10 mouse cellular contexts compared by ENCODE assay signal in genomic region chr14:86489872-86490631, GRCm38 (mm10).
A peak's percentile ranks its signal among the peaks of the same experiment; 100 is the strongest.
DNase-seq lines count a peak whose midpoint lies in the region; ATAC-seq and TF ChIP-seq lines count a peak whose summit lies in the region.
"Had no signal": no experiment of that assay in that cellular context is flagged by ENCODE, and none has a peak within 500 bp of the region (broad histone marks: within the 10 kb centered on the region; RNA-seq: fewer than 3 reads in every experiment).

No protein-coding gene starts in this region.

- H3K36me3 ChIP-seq in midbrain, embryonic 13.5 days, result no peaks in the 10 kb centered on the region
- H3K36me3 ChIP-seq in midbrain, embryonic 11.5 days (ENCODE audit: control insufficient read depth, insufficient read depth, low read length), result no peaks in the 10 kb centered on the region
- H3K36me3 ChIP-seq in neural tube, embryonic 15.5 days, result no peaks in the 10 kb centered on the region
- H3K36me3 ChIP-seq: embryonic facial prominence, embryonic 15.5 days had no signal

- H3K27ac ChIP-seq in gastrocnemius, adult 2 months, result peak overlapping the region; percentile 48
- no peak overlapping the region; the same call in 1 of the 2 replicates for H3K27ac ChIP-seq in midbrain, embryonic 13.5 days
- no peak overlapping the region for H3K27ac ChIP-seq in midbrain, embryonic 11.5 days (ENCODE audit: low read depth, low read length)
- H3K27ac ChIP-seq in neural tube, embryonic 15.5 days (replicated peaks), result peak overlapping the region; percentile 69
- H3K27ac ChIP-seq: embryonic facial prominence, embryonic 15.5 days had no signal

- H3K4me3 ChIP-seq in gastrocnemius, adult 2 months, result peak overlapping the region; percentile 43
- H3K4me3 ChIP-seq in midbrain, embryonic 13.5 days (replicated peaks), result no peak overlapping the region
- H3K4me3 ChIP-seq in midbrain, embryonic 11.5 days (ENCODE audit: low read depth, low read length), result no peak overlapping the region
- H3K4me3 ChIP-seq in neural tube, embryonic 15.5 days (replicated peaks), result no peak overlapping the region
- H3K4me3 ChIP-seq: embryonic facial prominence, embryonic 15.5 days had no signal

- no peaks in the 10 kb centered on the region for H3K9me3 ChIP-seq in midbrain, embryonic 13.5 days
- no peaks in the 10 kb centered on the region for H3K9me3 ChIP-seq in midbrain, embryonic 11.5 days (ENCODE audit: control insufficient read depth, low read length)
- no peaks in the 10 kb centered on the region for H3K9me3 ChIP-seq in neural tube, embryonic 15.5 days (replicated peaks)
- H3K9me3 ChIP-seq: embryonic facial prominence, embryonic 15.5 days had no signal

- ATAC-seq in midbrain, embryonic 13.5 days, result 0 out of 2 replicates have a peak, but pooled peaks have one; percentile 14
- no peak for ATAC-seq in midbrain, embryonic 11.5 days (ENCODE audit: low FRiP score)
- ATAC-seq in neural tube, embryonic 15.5 days (ENCODE audit: low FRiP score), result peak; percentile 63
- ATAC-seq: CD4-positive, CD25-positive, alpha-beta regulatory T cell, adult 4 months had no signal

- intact Hi-C loops in gastrocnemius, adult 2 months (cut with DNase I), result no loop called here
- intact Hi-C loops in left cerebral cortex, postnatal 36 days (cut with DNase I), result no loop called here

- H3K4me2 ChIP-seq in midbrain, embryonic 13.5 days (replicated peaks), result no peak overlapping the region
- no peak overlapping the region for H3K4me2 ChIP-seq in midbrain, embryonic 11.5 days
- peak overlapping the region; percentile 19 for H3K4me2 ChIP-seq in neural tube, embryonic 15.5 days
- H3K4me2 ChIP-seq: embryonic facial prominence, embryonic 15.5 days had no signal

- no peaks in the 10 kb centered on the region for H3K27me3 ChIP-seq in midbrain, embryonic 13.5 days
- no peaks in the 10 kb centered on the region for H3K27me3 ChIP-seq in midbrain, embryonic 11.5 days (ENCODE audit: control insufficient read depth, insufficient read depth, low read length)
- H3K27me3 ChIP-seq in neural tube, embryonic 15.5 days (replicated peaks), result no peaks in the 10 kb centered on the region
- H3K27me3 ChIP-seq: embryonic facial prominence, embryonic 15.5 days had no signal

- TF ChIP-seq CTCF in gastrocnemius, adult 2 months (IDR thresholded peaks at IDR 0.05), result no peak

- DNase-seq in gastrocnemius, adult 2 months, result peak; percentile 21
- no peak for DNase-seq in gastrocnemius, postnatal 4 days (ENCODE audit: low spot score in 2 of 2)
- DNase-seq in midbrain, embryonic 11.5 days (ENCODE audit: low spot score, missing footprints), result no peak
- DNase-seq in left cerebral cortex, postnatal 36 days (ENCODE audit: low spot score in 2 of 2), result peak; percentile 12 to 20
- DNase-seq in thymus, postnatal 10 days (ENCODE audit: low spot score in 2 of 2), result no peak
- no peak for DNase-seq in adipocyte (ENCODE audit: low spot score)

- H3K9ac ChIP-seq in midbrain, embryonic 13.5 days (replicated peaks), result no peak overlapping the region
- no peak overlapping the region for H3K9ac ChIP-seq in midbrain, embryonic 11.5 days (ENCODE audit: low read length)
- H3K9ac ChIP-seq in neural tube, embryonic 15.5 days (replicated peaks), result no peak overlapping the region
- H3K9ac ChIP-seq: embryonic facial prominence, embryonic 15.5 days had no signal

- 74% methylated on average over 13 of the region's 13 CpGs for WGBS in midbrain, embryonic 13.5 days
- 85% methylated on average over 13 of the region's 13 CpGs for WGBS in midbrain, embryonic 11.5 days
- WGBS in neural tube, embryonic 15.5 days, result 34% methylated on average over 13 of the region's 13 CpGs

- H3K4me1 ChIP-seq in midbrain, embryonic 13.5 days (replicated peaks), result no peaks in the 10 kb centered on the region
- H3K4me1 ChIP-seq in midbrain, embryonic 11.5 days (ENCODE audit: control insufficient read depth, insufficient read depth, low read length), result no peaks in the 10 kb centered on the region
- H3K4me1 ChIP-seq in neural tube, embryonic 15.5 days, result peaks cover 23% of the 10 kb centered on the region
- H3K4me1 ChIP-seq: embryonic facial prominence, embryonic 15.5 days had no signal

Comparison
In these comparisons a context has a peak if more than half of its experiments do, and no peak if none do; other contexts are left out.
1. DNase-seq: peak in gastrocnemius, adult 2 months (single experiment) and left cerebral cortex, postnatal 36 days (2 of 2); none in gastrocnemius, postnatal 4 days (0 of 2), midbrain, embryonic 11.5 days (single experiment), thymus, postnatal 10 days (0 of 2) and adipocyte (single experiment).
2. H3K27ac ChIP-seq: peak in gastrocnemius, adult 2 months (single experiment) and neural tube, embryonic 15.5 days (single experiment); none in midbrain, embryonic 13.5 days (single experiment) and midbrain, embryonic 11.5 days (single experiment).